Mouse (Mus musculus): ENCODE data around the gene Clpb.

DNA sequence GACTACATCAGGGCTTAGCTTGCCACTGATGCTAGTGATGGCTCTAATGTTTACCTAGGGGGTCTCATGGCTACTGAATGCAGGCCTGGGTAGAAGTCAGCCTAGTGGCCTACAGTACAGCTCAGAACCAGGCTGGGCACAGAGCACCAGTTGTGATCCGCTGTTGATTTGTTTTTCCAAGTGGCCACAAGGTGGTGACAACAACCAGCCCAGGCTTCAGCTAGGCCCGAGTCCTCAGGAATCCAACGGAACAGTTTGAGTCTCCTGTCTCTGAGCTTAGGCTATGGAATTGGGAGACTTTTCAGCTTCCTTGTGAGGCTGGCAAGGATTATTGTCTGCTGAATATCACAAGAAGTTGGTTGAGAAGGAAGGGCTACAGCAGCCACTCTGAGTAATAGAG is 3.1 kb downstream of the Clpb start:
- TF ChIP-seq CTCF (IDR thresholded peaks at IDR 0.05; ENCODE audit: low read depth, low read length), result no peak
- no peak for TF ChIP-seq POLR2A (IDR thresholded peaks at IDR 0.05; ENCODE audit: borderline replicate concordance, low read depth, low read length)

Measured in bone marrow macrophage, adult 2 months (primary cell).